Mouse (Mus musculus) hindbrain, embryonic 12.5 days (tissue): ENCODE data around the gene C1qtnf4. TPM values are rescaled to one million over a fixed set of nuclear protein-coding genes. Genes with fewer than 3 reads are reported as not detected.

Experiments used
- ATAC-seq: fragments of 200-750 bp; cut with Nextera tagmentation; 2 replicates; pipeline ENCODE4 v1.8.0; 2017; ENCODE audit warnings: moderate TSS enrichment; ENCODE audit not compliant: low FRiP score
- H3K27ac ChIP-seq: fragments of 300-500 bp; sonication (generic); 2 replicates; pipeline ENCODE4 v1.5.1; 2016; ENCODE audit warnings: mild to moderate bottlenecking
- H3K27me3 ChIP-seq: fragments of 300-500 bp; sonication (generic); 2 replicates; pipeline ENCODE4 v1.6.1; 2016; ENCODE audit warnings: mild to moderate bottlenecking
- H3K36me3 ChIP-seq: fragments of 300-500 bp; sonication (generic); 2 replicates; pipeline ENCODE4 v1.6.1; 2016; ENCODE audit warnings: mild to moderate bottlenecking
- H3K4me1 ChIP-seq: fragments of 300-500 bp; sonication (generic); 2 replicates; pipeline ENCODE4 v1.6.1; 2016
- H3K4me2 ChIP-seq: fragments of 300-500 bp; sonication (generic); replicated peaks from 2 replicates; pipeline ENCODE4 v1.6.1; 2016; ENCODE audit warnings: mild to moderate bottlenecking
- H3K4me3 ChIP-seq: fragments of 300-500 bp; sonication (generic); 2 replicates; pipeline ENCODE4 v1.5.1; 2016; ENCODE audit warnings: mild to moderate bottlenecking
- H3K9ac ChIP-seq: fragments of 300-500 bp; sonication (generic); 2 replicates; pipeline ENCODE4 v1.6.1; 2016; ENCODE audit warnings: mild to moderate bottlenecking, moderate library complexity
- H3K9me3 ChIP-seq: fragments of 300-500 bp; sonication (generic); replicated peaks from 2 replicates; pipeline ENCODE4 v1.6.1; 2016; ENCODE audit warnings: mild to moderate bottlenecking
- WGBS: fragments of 180-500 bp; shearing (Covaris S2); methylation state at CpG from one replicate; pipeline ENCODE4 v1.1.7; 2016; 5-methylcytosine and 5-hydroxymethylcytosine counted together
- polyA plus RNA-seq: library from polyadenylated mRNA; unstranded; fragments of >200 nt; fragmentation: Nextera tagmentation; extraction: Ambion mirVana; gene quantifications from 2 replicates; pipeline ENCODE4 v1.2.1, GENCODE M21; 2016

Gene C1qtnf4
- polyA plus RNA-seq, 1 experiment from 2014 or later, result 55.5 TPM

DNA sequence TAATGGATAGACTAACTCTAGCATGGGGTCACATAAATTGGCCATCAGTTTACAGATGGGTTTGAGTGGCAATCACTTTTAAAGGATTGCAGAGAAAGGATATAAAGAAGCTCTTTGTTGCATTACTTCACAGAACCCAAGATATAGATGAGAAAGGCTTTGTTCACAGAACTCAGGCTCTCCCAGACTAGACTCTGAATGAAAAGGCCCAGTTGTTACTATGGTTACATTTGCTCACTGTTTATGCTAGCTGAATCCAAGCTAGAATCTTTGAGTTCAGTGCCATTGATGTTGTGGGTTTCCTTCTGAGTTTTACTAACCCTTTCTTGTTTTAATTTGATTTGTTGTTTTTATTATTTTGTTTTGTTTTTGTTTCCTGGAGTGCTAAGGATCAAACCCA, 21.5 kb upstream of the C1qtnf4 start:
- Histone ChIP-seq H3K27me3 (no peaks in the 10 kb centered on the region), H3K4me3 (no peak overlapping the region), H3K27ac (no peak overlapping the region), H3K9ac (no peak overlapping the region), H3K4me2 (no peak overlapping the region), H3K9me3 (no peaks in the 10 kb centered on the region), H3K4me1 (no peaks in the 10 kb centered on the region), H3K36me3 (peaks cover 76% of the 10 kb centered on the region)
- peak; percentile 57; the same call in 1 of the 2 replicates for ATAC-seq

DNA sequence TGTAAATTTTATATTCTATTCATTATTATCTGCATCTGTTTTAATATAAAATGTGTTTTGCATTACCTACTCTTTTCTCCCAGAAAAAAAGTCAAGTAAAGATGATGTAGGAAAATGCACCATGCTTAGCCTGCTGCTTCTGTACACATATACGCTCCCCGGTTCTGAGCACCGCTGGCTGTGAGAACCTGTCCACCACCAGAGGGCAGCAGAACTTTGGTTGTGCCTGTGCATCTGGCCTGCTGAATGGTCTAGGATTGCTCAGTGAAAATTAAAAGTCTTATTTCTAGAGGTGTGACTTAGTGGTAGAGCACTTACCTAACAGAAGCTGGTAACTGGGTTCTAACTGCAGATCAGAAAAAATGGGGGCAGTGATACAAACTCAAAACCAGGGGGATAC, 19.1 kb upstream of the C1qtnf4 start:
- Histone ChIP-seq H3K27me3 (no peaks in the 10 kb centered on the region), H3K4me1 (no peaks in the 10 kb centered on the region), H3K27ac (no peak overlapping the region), H3K4me2 (no peak overlapping the region), H3K4me3 (no peak overlapping the region), H3K9ac (no peak overlapping the region), H3K9me3 (no peaks in the 10 kb centered on the region), H3K36me3 (peaks cover 56% of the 10 kb centered on the region)
- 31% methylated on average over 3 of the region's 3 CpGs for WGBS
- ATAC-seq, result peak; percentile 87

DNA sequence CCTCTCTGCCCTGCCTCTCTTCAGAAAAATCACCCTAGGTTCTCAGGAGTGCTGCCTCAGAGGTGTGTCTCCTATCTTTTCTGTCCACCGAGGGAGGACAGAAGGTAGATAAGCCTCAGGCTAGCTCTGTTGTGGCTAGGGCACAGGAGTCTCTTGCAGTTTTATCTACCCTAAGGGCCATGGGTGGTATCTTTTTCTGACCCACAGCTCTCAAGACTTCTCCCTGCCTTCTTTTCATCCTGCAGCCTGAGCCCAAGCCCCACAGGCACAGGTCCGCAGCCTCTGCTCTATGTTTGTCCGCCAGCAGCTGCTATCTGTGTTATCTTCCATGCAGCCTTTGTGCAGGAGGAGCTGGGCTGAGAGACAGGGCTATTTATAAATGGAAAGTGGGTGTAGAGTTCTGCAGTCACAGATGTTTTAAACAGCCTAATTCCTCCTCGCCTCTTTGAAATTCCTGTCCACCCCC, 15.5 kb upstream of the C1qtnf4 start:
- no peak for ATAC-seq
- H3K27ac ChIP-seq, result peak overlapping the region; percentile 48; the same call in 1 of the 2 replicates
- WGBS, result 52% methylated on average over 4 of the region's 4 CpGs

DNA sequence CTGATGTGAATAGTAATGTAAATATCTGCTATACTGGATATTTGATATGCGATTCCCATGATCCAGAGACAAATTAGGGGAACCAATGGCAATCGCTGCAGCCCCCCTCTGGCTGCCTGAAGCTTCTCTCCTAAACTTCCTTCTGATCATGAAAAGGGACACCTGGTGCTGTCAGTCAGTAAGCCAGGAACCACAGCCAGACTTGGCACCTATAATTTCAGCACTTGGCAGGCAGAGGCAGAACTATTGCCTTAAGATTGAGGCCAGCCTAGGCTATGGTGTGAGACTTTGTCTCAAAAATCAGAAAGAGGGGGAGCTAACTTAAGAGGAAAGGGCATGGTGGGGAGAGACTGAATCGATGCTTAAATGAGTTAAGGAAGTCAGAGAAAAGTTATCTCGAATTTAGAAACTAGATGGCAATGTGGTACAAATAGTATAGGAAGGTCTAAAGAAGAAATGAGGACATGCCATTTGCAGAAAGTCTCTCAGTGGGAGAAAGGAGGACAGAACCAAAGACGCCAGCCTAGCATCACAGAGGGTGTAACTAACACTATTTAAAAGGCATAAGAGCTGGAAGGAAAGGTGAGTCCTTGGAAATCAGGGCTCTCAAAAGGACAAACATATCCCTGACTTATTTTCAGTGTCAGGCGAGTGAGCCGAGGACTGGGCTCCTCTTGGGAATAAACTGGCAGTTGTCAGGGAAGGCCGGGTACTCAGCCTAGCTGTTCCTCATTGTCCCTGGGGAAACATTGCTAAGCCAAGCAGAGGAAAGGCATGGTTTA, 14.3 kb upstream of the C1qtnf4 start:
- Histone ChIP-seq H3K9me3 (no peaks in the 10 kb centered on the region), H3K4me1 (no peaks in the 10 kb centered on the region), H3K4me3 (no peak overlapping the region), H3K4me2 (no peak overlapping the region), H3K9ac (no peak overlapping the region), H3K36me3 (peaks cover 13% of the 10 kb centered on the region), H3K27me3 (no peaks in the 10 kb centered on the region), H3K27ac (no peak overlapping the region)
- 68% methylated on average over 8 of the region's 8 CpGs for WGBS
- ATAC-seq, result no peak

More for the DNA sequence above, 15.5 kb upstream of the C1qtnf4 start:
- Histone ChIP-seq H3K4me1 (no peaks in the 10 kb centered on the region), H3K36me3 (peaks cover 24% of the 10 kb centered on the region), H3K9ac (no peak overlapping the region), H3K4me3 (no peak overlapping the region), H3K4me2 (no peak overlapping the region), H3K9me3 (no peaks in the 10 kb centered on the region), H3K27me3 (no peaks in the 10 kb centered on the region)

DNA sequence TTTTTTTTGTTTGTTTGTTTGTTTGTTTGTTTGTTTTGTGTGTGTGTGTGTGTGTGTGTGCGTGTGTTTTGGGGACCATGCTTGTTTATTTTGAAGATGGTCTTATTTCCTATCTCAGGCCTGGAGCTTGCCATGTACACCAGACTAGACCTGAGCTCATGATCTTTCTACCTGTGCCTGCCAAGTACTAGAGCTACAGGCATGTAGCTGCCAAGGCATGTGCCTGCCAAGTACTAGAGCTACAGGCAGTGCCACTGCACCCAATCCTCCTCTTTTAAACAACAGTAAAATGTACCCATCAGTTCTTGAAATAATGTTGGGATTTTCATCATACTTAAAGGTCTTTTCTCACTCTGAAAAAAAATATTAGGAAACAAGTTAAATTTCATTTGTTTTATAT, 11.6 kb upstream of the C1qtnf4 start:
- H3K4me2 ChIP-seq, result no peak overlapping the region
- H3K27me3 ChIP-seq, result no peaks in the 10 kb centered on the region
- H3K27ac ChIP-seq, result no peak overlapping the region
- WGBS, result 90% methylated on average over 1 of the region's 1 CpGs
- no peaks in the 10 kb centered on the region for H3K36me3 ChIP-seq
- no peak overlapping the region for H3K9ac ChIP-seq
- ATAC-seq, result no peak
- no peak overlapping the region for H3K4me3 ChIP-seq
- H3K4me1 ChIP-seq, result no peaks in the 10 kb centered on the region
- no peaks in the 10 kb centered on the region for H3K9me3 ChIP-seq

DNA sequence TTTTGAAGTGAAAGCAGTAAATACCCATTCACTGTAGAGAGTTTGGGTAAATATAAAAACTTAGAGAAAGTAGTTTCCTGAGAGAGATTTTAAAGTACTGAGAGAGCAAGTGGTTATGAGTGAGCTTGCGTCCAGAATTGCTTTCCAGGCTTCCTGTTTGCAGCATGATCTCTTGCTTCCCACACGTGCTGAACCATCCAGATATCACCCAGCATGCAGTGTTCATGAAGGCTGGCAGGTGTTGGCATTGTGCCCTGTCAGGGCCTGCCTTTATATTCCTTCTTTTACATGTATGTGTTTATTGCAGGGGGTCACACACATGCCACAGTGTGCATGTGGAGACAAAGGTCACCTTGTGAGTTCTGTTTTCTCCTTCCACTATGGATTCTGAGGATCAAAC, 10.4 kb upstream of the C1qtnf4 start:
- Histone ChIP-seq H3K9me3 (no peaks in the 10 kb centered on the region), H3K4me1 (no peaks in the 10 kb centered on the region), H3K4me2 (no peak overlapping the region), H3K9ac (no peak overlapping the region), H3K4me3 (no peak overlapping the region), H3K36me3 (no peaks in the 10 kb centered on the region), H3K27ac (no peak overlapping the region), H3K27me3 (peaks cover under 1% of the 10 kb centered on the region; the same call in 1 of the 2 replicates)
- 71% methylated on average over 2 of the region's 2 CpGs for WGBS
- ATAC-seq, result no peak

DNA sequence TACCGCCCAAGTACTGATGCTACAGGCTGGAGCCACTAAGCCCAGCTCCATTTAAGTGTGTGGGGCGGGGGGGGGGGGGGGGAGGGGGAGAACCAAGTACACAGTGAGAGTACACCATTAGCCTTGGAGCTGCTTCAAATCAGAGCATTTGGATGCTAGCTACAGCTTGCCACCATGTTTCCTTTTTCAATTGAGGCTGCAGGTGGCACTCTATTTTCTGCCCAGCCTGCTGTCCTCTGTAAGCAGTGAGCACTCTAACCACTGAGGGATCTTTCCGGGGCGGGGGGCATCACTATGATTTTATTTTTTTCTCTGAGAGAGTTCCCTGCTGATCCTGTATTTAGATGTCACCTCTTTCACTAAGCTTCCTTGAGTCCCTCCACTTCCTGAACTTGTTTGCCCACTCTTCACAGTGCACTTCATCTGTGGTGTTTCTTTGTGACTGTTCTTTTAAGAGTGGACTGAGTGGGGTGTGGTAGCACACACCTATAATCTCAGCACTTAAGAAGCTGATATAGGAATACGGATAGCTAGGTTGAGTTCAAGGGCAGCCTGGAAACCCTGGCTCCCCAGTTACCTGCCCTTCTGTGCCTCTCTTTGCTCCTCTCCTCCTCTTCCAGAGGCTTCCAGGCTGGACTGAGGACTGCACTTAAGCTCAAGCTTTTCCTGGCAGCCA, 7.9 kb upstream of the C1qtnf4 start:
- Histone ChIP-seq H3K4me1 (no peaks in the 10 kb centered on the region), H3K4me2 (no peak overlapping the region), H3K27me3 (peaks cover 5% of the 10 kb centered on the region; the same call in 1 of the 2 replicates), H3K4me3 (no peak overlapping the region), H3K9ac (no peak overlapping the region), H3K36me3 (no peaks in the 10 kb centered on the region), H3K9me3 (no peaks in the 10 kb centered on the region), H3K27ac (no peak overlapping the region)
- no peak for ATAC-seq
- WGBS, result 82% methylated on average over 4 of the region's 5 CpGs

DNA sequence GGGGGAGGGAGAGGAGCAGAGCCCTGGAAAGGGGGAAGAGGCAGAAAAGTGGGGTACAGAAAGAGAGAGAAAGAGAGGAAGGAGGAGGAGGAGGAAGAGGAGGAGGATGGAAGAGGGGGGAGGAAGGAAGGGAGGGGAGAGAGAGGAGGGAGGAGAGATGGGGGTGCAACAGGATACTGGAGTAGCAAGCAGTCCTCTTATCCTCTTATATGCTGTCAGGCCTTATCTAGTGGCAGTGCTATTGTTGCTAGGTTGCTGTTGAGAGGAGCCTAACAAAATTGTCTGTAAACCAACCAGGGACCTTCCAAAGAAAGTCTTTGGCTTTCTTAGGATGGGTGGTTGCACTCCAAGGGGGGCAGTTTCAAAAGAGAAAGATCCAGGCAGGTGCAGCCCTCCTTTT, 6.2 kb upstream of the C1qtnf4 start:
- no peak overlapping the region for H3K4me3 ChIP-seq
- no peak overlapping the region for H3K4me2 ChIP-seq
- 0 out of 2 replicates have a peak, but pooled peaks cover 5% of the 10 kb centered on the region for H3K4me1 ChIP-seq
- no peak overlapping the region for H3K27ac ChIP-seq
- H3K27me3 ChIP-seq, result peaks cover 7% of the 10 kb centered on the region
- no peak overlapping the region for H3K9ac ChIP-seq
- ATAC-seq, result no peak
- H3K9me3 ChIP-seq, result no peaks in the 10 kb centered on the region
- no peaks in the 10 kb centered on the region for H3K36me3 ChIP-seq

DNA sequence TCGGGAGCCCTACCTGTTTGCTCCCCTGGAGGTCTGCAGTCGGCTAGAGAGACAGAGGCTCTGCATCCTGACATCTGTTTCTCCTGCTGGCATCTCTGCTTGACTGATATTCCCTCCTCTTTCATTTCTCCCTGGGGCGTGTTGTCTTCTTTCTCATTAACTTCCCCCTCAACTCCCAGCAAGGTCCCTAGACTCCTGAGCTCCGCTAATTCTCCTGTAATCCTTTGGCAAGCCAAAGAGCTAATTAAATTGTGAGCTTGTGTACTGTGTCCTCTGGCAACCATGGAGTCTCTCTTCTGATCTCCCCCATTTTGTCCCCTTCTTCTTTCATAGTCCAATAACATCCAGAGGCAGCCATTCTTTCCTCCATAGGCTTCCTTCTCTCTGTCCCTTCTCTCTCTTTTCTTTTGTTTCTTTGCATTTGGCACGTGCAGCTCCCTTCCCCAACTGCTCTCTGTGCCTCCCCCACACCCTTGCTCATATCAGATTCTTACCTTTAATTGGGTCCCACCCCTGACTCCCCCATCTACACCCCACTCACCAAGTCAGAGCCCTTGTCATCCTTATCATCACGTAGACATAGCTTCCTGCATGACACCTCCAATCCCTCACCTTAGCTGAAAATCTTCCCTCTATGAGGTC, 5.4 kb upstream of the C1qtnf4 start:
- WGBS, result 27% methylated on average over 6 of the region's 6 CpGs
- no peak for ATAC-seq
- H3K9ac ChIP-seq, result no peak overlapping the region

DNA sequence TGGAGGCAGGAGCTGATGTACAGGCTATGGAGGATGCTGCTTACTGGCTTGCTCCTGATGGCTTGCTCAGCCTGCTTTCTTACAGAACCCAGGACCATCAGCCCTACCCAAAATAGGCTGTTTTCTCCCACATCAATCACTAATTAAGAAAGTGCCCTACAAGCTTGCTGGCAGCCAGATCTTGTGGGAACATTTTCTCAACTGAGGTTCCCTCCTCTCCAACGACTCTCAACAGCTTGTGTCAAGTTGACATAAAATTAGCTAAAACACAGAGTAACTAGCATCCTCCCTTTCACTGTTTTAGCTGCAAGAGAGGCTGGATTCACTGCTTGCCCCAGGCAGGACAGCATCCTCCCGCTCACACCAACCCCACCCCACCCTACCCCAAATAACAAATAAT, 3.8 kb upstream of the C1qtnf4 start:
- peaks cover 19% of the 10 kb centered on the region; the same call in 1 of the 2 replicates for H3K4me1 ChIP-seq
- H3K27me3 ChIP-seq, result peaks cover 31% of the 10 kb centered on the region
- H3K9ac ChIP-seq, result no peak overlapping the region
- H3K9me3 ChIP-seq, result no peaks in the 10 kb centered on the region
- no peak for ATAC-seq
- H3K36me3 ChIP-seq, result no peaks in the 10 kb centered on the region
- no peak overlapping the region for H3K4me3 ChIP-seq
- no peak overlapping the region for H3K4me2 ChIP-seq
- WGBS, result 66% methylated on average over 2 of the region's 2 CpGs
- H3K27ac ChIP-seq, result no peak overlapping the region

More for the DNA sequence above, 5.4 kb upstream of the C1qtnf4 start:
- Histone ChIP-seq H3K27ac (no peak overlapping the region), H3K4me1 (peaks cover 13% of the 10 kb centered on the region; the same call in 1 of the 2 replicates), H3K4me3 (no peak overlapping the region), H3K9me3 (no peaks in the 10 kb centered on the region), H3K27me3 (peaks cover 16% of the 10 kb centered on the region), H3K4me2 (no peak overlapping the region), H3K36me3 (no peaks in the 10 kb centered on the region)

DNA sequence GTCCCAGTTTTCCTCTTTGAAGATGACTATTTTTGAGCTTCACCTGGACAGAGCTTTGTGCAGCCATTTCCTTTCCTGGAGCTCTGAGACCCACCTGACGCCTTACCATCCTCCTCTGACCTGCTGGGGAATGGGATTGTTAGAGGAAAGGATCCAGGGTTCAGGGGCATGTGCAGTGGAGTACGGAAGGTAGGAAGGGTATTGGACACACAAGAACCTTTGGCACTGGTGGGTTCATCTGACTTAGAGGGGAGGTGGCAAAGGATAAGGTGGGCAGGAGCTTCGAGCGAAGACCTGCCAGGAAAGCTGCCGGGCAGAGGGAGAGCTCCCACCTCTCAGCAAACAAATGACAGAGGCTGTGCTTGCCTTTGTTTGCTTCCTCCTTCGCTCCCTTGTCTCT, 776 bp downstream of the C1qtnf4 start:
- H3K27ac ChIP-seq, result peak overlapping the region; percentile 83
- peak overlapping the region; percentile 94 for H3K4me2 ChIP-seq
- no peaks in the 10 kb centered on the region for H3K9me3 ChIP-seq
- H3K9ac ChIP-seq, result peak overlapping the region; percentile 85
- peaks cover 72% of the 10 kb centered on the region for H3K27me3 ChIP-seq
- peak overlapping the region; percentile 63 for H3K4me3 ChIP-seq
- H3K4me1 ChIP-seq, result peaks cover 33% of the 10 kb centered on the region
- no peaks in the 10 kb centered on the region for H3K36me3 ChIP-seq
- no peak for ATAC-seq
- 18% methylated on average over 6 of the region's 6 CpGs for WGBS

DNA sequence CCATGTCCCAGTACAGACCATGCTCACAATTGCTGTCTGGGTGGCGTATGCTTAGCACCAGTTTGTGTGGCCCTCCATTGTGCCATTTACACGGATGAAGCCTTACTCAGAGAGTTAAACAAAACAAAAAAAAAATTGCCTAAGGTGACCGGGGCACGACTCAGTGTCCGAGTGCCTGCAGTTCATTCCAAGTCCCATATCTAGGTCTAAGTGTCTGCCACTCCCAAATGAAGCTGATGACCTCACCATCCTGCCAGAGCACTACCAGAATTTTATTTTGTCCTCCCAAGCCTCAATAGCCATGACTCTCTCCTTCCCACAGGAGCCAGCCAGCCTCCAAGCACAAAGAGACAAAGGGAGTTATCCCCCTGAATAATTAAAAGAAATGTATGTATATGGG, 2.0 kb downstream of the C1qtnf4 start:
- H3K9ac ChIP-seq, result peak overlapping the region; percentile 85; the same call in 1 of the 2 replicates
- H3K4me3 ChIP-seq, result peak overlapping the region; percentile 63
- WGBS, result 72% methylated on average over 5 of the region's 5 CpGs
- peak overlapping the region; percentile 94 for H3K4me2 ChIP-seq
- ATAC-seq, result no peak
- peaks cover 33% of the 10 kb centered on the region for H3K4me1 ChIP-seq
- no peaks in the 10 kb centered on the region for H3K9me3 ChIP-seq
- H3K27me3 ChIP-seq, result peaks cover 80% of the 10 kb centered on the region
- peaks cover 9% of the 10 kb centered on the region; the same call in 1 of the 2 replicates for H3K36me3 ChIP-seq
- no peak overlapping the region for H3K27ac ChIP-seq
